Mouse (Mus musculus): ENCODE measurements around the gene Rgs9.

DNA sequence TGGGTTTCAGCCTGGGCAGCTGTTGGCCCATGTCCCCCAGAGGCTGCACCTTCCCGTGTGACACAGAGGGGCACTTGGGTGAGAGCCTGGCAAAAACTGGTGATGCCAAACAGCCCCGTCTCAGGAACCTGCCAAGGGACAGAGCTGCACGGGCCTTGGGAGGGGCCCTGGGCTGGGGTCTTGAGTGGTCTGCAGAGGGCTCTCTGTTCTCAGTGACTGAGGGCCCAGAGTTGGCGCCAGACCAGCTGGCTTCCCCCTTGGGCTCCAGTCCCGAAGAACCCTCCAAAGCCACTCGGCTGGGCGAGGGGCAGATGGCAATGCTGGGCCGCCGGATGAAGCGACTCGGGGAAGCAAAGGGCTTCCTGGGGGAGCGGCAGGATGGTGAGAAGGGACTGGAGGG lies 70.8 kb downstream of the Rgs9 start:
- no peak for TF ChIP-seq ZMIZ1 (IDR thresholded peaks at IDR 0.05; ENCODE audit: low read depth, low read length)
- no peak for TF ChIP-seq CTCF (conservative IDR thresholded peaks at IDR 0.05 in 1 of 2, IDR thresholded peaks at IDR 0.05 in 1 of 2; ENCODE audit: low read depth in 2 of 2, low read length in 2 of 2)
- TF ChIP-seq SMC3 (IDR thresholded peaks at IDR 0.05; ENCODE audit: low read depth, low read length), result no peak
- TF ChIP-seq HCFC1 (IDR thresholded peaks at IDR 0.05; ENCODE audit: low read depth, low read length), result no peak
- no peak for TF ChIP-seq CHD1 (IDR thresholded peaks at IDR 0.05; ENCODE audit: low read depth, low read length)
- no peak for TF ChIP-seq ZC3H11A (IDR thresholded peaks at IDR 0.05; ENCODE audit: low read depth, low read length)
- TF ChIP-seq SIN3A (IDR thresholded peaks at IDR 0.05; ENCODE audit: low read length), result no peak
- no peak for TF ChIP-seq ETS1 (conservative IDR thresholded peaks at IDR 0.05; ENCODE audit: low read depth, low read length)
- TF ChIP-seq ELF1 (IDR thresholded peaks at IDR 0.05; ENCODE audit: low read depth, low read length), result no peak

Data from CH12.LX (cell line).